Mouse (Mus musculus) liver, adult 2 months (tissue): ENCODE data around the gene Extl2. TPM values are rescaled to one million over a fixed set of nuclear protein-coding genes. Genes with fewer than 3 reads are reported as not detected.

ENCODE experiments used
- DNase-seq: peaks from one replicate; pipeline ENCODE4 v3.0.0-alpha.2; 2011; ENCODE audit warnings: low read depth, low spot score; ENCODE audit errors: extremely low read depth
- H3K27ac ChIP-seq: fragments of 200-500 bp; replicated peaks from 2 replicates; pipeline ENCODE4 v1.5.1; 2012; ENCODE audit warnings: low read depth, mild to moderate bottlenecking, control low read depth, inconsistent platforms, low read length; ENCODE audit not compliant: insufficient read depth
- H3K27me3 ChIP-seq: fragments of 200-500 bp; 2 replicates; pipeline ENCODE4 v1.6.1; 2012; ENCODE audit warnings: mild to moderate bottlenecking, moderate library complexity, low read length, inconsistent platforms; ENCODE audit not compliant: control insufficient read depth, insufficient read depth
- H3K36me3 ChIP-seq: fragments of 200-500 bp; 2 replicates; pipeline ENCODE4 v1.6.1; 2012; ENCODE audit warnings: low read length, inconsistent platforms; ENCODE audit not compliant: control insufficient read depth, insufficient read depth
- H3K4me1 ChIP-seq: fragments of 200-500 bp; 2 replicates; pipeline ENCODE4 v1.6.1; 2011; ENCODE audit warnings: low read length; ENCODE audit not compliant: control insufficient read depth, insufficient read depth
- H3K4me3 ChIP-seq: fragments of 200-500 bp; 2 replicates; pipeline ENCODE4 v1.5.1; 2011; ENCODE audit warnings: low read depth, mild to moderate bottlenecking, control low read depth, low read length, moderate library complexity; ENCODE audit not compliant: insufficient read depth
- H3K79me2 ChIP-seq: fragments of 200-500 bp; 2 replicates; pipeline ENCODE4 v1.6.1; 2012; ENCODE audit warnings: inconsistent platforms, mild to moderate bottlenecking, low read length, moderate library complexity; ENCODE audit not compliant: control insufficient read depth, insufficient read depth
- H3K9ac ChIP-seq: fragments of 200-500 bp; 2 replicates; pipeline ENCODE4 v1.6.1; 2012; ENCODE audit warnings: low read depth, mild to moderate bottlenecking, control low read depth, inconsistent platforms, low read length
- CTCF ChIP-seq: fragments of 200-500 bp; IDR thresholded peaks from 2 replicates; pipeline ENCODE4 v1.5.1; 2011; ENCODE audit warnings: low read depth, low read length, control low read depth
- POLR2A ChIP-seq: fragments of 200-500 bp; IDR thresholded peaks from 2 replicates; pipeline ENCODE4 v1.6.1; 2011; ENCODE audit warnings: low read length, control low read depth; ENCODE audit not compliant: insufficient read depth; ENCODE audit errors: extremely low read depth
- WGBS: fragments of 180-500 bp; shearing (Covaris S2); methylation state at CpG from one replicate; pipeline ENCODE4 v1.1.7; 2018; 5-methylcytosine and 5-hydroxymethylcytosine counted together
- polyA plus RNA-seq: library from polyadenylated mRNA; depleted of rRNA; stranded (reverse); fragments of >200 nt; gene quantifications from 2 replicates; pipeline ENCODE4 v1.2.3, GENCODE M21; 2012
- total RNA-seq: library from RNA; depleted of rRNA; stranded (reverse); fragments of >200 nt; gene quantifications from 2 replicates; pipeline ENCODE4 v1.2.3, GENCODE M21; 2014

Gene Extl2
- total and polyA plus RNA-seq, 2 experiments, result 6.5 to 7.0 TPM

GRCm38 (mm10) chr3:115979000-115979399, 28.3 kb upstream of the Extl2 start:
- peak; percentile 54 for TF ChIP-seq CTCF
- no peak for TF ChIP-seq POLR2A
- Histone ChIP-seq H3K36me3 (peaks cover 43% of the 10 kb centered on the region), H3K27me3 (no peaks in the 10 kb centered on the region), H3K9ac (no peak overlapping the region), H3K4me3 (no peak overlapping the region), H3K79me2 (no peaks in the 10 kb centered on the region), H3K27ac (no peak overlapping the region), H3K4me1 (no peaks in the 10 kb centered on the region)
- peak; percentile 23 for DNase-seq
- 22% methylated on average over 1 of the region's 1 CpGs for WGBS

DNA sequence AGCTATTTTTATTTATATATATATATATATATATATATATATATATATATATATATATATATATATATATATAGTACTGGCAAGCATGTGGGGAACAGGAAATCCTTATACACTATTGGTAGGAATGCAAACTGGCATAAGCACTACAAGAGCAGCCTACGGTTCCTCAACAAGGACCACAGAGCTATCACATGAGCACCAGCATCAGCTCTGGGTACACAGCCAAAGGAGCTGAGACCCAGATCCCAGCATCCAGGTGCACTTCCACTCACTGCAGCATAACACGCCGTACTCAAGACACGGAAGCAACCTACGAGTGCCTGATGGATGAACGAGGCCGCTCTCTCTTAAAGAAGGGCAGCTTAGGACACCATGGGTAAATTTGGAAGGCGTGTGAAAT, 24.0 kb upstream of the Extl2 start:
- no peaks in the 10 kb centered on the region for H3K79me2 ChIP-seq
- H3K9ac ChIP-seq, result no peak overlapping the region
- no peaks in the 10 kb centered on the region for H3K4me1 ChIP-seq
- peaks cover 43% of the 10 kb centered on the region for H3K36me3 ChIP-seq
- no peak overlapping the region for H3K4me3 ChIP-seq
- H3K27me3 ChIP-seq, result no peaks in the 10 kb centered on the region
- H3K27ac ChIP-seq, result no peak overlapping the region
- WGBS, result 93% methylated on average over 8 of the region's 8 CpGs
- DNase-seq, result no peak
- TF ChIP-seq CTCF (no peak), POLR2A (no peak)

DNA sequence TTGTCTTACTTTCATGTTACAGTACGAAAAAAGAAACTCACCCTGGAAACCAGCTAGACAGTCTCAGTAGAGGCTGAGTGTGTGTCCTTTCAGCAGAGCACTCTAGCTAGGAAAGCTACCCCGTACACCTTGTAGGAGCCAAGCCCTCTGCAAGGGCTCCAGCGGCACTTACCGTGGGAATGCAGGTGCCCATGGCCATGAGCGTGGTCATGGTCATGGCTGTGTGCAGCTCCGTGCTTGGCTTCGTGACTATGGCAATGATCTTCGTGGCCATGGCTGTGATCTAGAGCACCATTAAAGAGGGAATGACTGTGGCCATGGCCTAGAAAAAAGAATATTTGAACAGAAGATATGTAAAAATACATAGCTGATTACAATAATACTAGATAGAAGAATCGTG, 22.6 kb upstream of the Extl2 start:
- Histone ChIP-seq H3K79me2 (no peaks in the 10 kb centered on the region), H3K27me3 (no peaks in the 10 kb centered on the region), H3K27ac (no peak overlapping the region), H3K4me1 (no peaks in the 10 kb centered on the region), H3K36me3 (peaks cover 47% of the 10 kb centered on the region), H3K9ac (no peak overlapping the region), H3K4me3 (no peak overlapping the region)
- TF ChIP-seq POLR2A (no peak), CTCF (no peak)
- DNase-seq, result no peak
- 97% methylated on average over 9 of the region's 9 CpGs for WGBS

GRCm38 (mm10) chr3:115985183-115985892, 21.9 kb upstream of the Extl2 start:
- Histone ChIP-seq H3K27me3 (no peaks in the 10 kb centered on the region), H3K36me3 (peaks cover 53% of the 10 kb centered on the region), H3K4me1 (no peaks in the 10 kb centered on the region), H3K9ac (no peak overlapping the region), H3K79me2 (no peaks in the 10 kb centered on the region), H3K27ac (no peak overlapping the region), H3K4me3 (no peak overlapping the region)
- WGBS, result 74% methylated on average over 9 of the region's 9 CpGs
- peak; percentile 9 for DNase-seq
- TF ChIP-seq POLR2A (no peak), CTCF (no peak)

DNA sequence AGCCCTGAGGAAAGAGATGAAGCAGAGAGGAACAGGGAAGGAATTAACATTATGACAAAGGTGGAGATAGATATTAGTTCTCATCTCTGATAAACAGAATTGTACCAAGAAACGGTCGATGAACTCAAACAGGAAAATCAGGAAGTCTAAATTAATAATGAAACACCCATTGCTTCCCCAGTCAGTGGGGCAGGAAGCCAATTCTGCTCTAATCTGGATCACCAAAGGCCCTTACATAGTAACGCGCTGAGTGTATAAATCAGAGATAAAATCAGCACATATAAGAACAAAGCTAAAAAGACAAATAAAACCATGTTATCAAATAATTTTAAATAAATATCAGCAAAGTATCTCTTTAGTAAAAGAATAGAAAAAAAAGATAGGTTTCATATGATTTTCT, 15.2 kb upstream of the Extl2 start:
- no peak for TF ChIP-seq CTCF
- no peak for TF ChIP-seq POLR2A
- 32% methylated on average over 4 of the region's 4 CpGs for WGBS

DNA sequence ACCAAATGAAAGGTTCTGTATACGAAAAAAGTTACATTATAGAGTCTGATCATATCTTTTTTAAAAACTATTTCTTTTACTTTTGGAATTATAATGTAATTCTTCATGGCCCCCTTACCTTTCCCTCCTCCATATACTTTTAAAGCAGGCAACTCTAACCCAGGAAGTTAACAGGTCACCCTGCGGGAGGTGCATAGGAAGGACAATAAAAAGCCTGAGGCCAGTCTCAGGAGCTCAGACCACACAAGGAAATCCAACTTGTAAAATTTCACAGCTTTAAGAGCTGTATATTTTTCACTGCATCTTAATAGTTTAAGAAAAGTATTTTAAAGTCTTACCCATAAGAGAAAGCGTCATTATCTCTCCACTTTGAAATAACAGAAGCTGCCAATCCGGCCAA, 14.7 kb upstream of the Extl2 start:
- Histone ChIP-seq H3K4me1 (peaks cover 5% of the 10 kb centered on the region; the same call in 1 of the 2 replicates), H3K27ac (no peak overlapping the region), H3K9ac (no peak overlapping the region), H3K36me3 (peaks cover 23% of the 10 kb centered on the region), H3K4me3 (no peak overlapping the region), H3K27me3 (no peaks in the 10 kb centered on the region), H3K79me2 (no peaks in the 10 kb centered on the region; the same call in 1 of the 2 replicates)
- 68% methylated on average over 4 of the region's 4 CpGs for whole genome bisulfite sequencing
- no peak for DNase-seq
- TF ChIP-seq CTCF (no peak), POLR2A (no peak)

More for the DNA sequence above, 15.2 kb upstream of the Extl2 start:
- Histone ChIP-seq H3K9ac (no peak overlapping the region), H3K79me2 (no peaks in the 10 kb centered on the region), H3K36me3 (peaks cover 25% of the 10 kb centered on the region), H3K27ac (no peak overlapping the region), H3K4me3 (no peak overlapping the region), H3K4me1 (peaks cover 5% of the 10 kb centered on the region; the same call in 1 of the 2 replicates), H3K27me3 (no peaks in the 10 kb centered on the region)
- DNase-seq, result peak; percentile 29
